Mouse (Mus musculus) kidney, adult 2 months (tissue): ENCODE results near the gene Prune1.

Experiments
- CTCF ChIP-seq: fragments of 200-500 bp; conservative IDR thresholded peaks from 2 replicates; pipeline ENCODE4 v1.5.1; 2011; ENCODE audit warnings: low read depth, mild to moderate bottlenecking, control low read depth, low read length, moderate library complexity, mixed read lengths; ENCODE audit not compliant: insufficient read depth, insufficient read length
- POLR2A ChIP-seq: fragments of 200-500 bp; IDR thresholded peaks from one replicate; pipeline ENCODE4 v1.6.1; 2011; ENCODE audit warnings: low read depth, low read length, control low read depth

- no peak for TF ChIP-seq CTCF
- no peak for TF ChIP-seq POLR2A
Observed at GRCm38 (mm10) chr3:95237541-95238099, 44.3 kb downstream of the Prune1 start.
